Mouse (Mus musculus) spleen, adult 2 months (tissue): Measurements from ENCODE around the gene Mrm2.

Source experiments
- CTCF ChIP-seq: fragments of 200-500 bp; IDR thresholded peaks from 2 replicates; pipeline ENCODE4 v1.5.1; 2011; ENCODE audit warnings: mild to moderate bottlenecking, inconsistent platforms; ENCODE audit not compliant: insufficient read depth, insufficient read length, insufficient replicate concordance; ENCODE audit errors: extremely low read depth
- POLR2A ChIP-seq: fragments of 200-500 bp; IDR thresholded peaks from 2 replicates; pipeline ENCODE4 v1.6.1; 2011; ENCODE audit warnings: low read depth, low read length, inconsistent platforms

GRCm38 (mm10) chr5:140338779-140339178 lies 7.1 kb upstream of the Mrm2 start:
- TF ChIP-seq POLR2A = no peak
- TF ChIP-seq CTCF = no peak
